Mouse (Mus musculus) lung, embryonic 16.5 days (tissue): ENCODE data around the gene Zfpl1. TPM values are rescaled to one million over a fixed set of nuclear protein-coding genes. Genes with fewer than 3 reads are reported as not detected.
A peak's percentile ranks its signal among the peaks of the same experiment; 100 is the strongest.

Experiments
- ATAC-seq: fragments of 200-750 bp; cut with Nextera tagmentation; 2 replicates; pipeline ENCODE4 v1.8.0; 2017; ENCODE audit warnings: low read depth, mild to moderate bottlenecking, moderate library complexity
- H3K27ac ChIP-seq: fragments of 300-500 bp; sonication (generic); 2 replicates; pipeline ENCODE4 v1.5.1; 2014; ENCODE audit warnings: mild to moderate bottlenecking, control low read depth, low read length
- H3K27me3 ChIP-seq: fragments of 300-500 bp; sonication (generic); 2 replicates; pipeline ENCODE4 v1.6.1; 2014; ENCODE audit warnings: low read depth, low read length, mixed read lengths; ENCODE audit not compliant: control insufficient read depth, insufficient read depth
- H3K36me3 ChIP-seq: fragments of 300-500 bp; sonication (generic); 2 replicates; pipeline ENCODE4 v1.6.1; 2014; ENCODE audit warnings: low read length; ENCODE audit not compliant: control insufficient read depth, insufficient read depth
- H3K4me1 ChIP-seq: fragments of 300-500 bp; sonication (generic); replicated peaks from 2 replicates; pipeline ENCODE4 v1.6.1; 2014; ENCODE audit warnings: low read length, mixed read lengths; ENCODE audit not compliant: control insufficient read depth, insufficient read depth
- H3K4me2 ChIP-seq: fragments of 300-500 bp; sonication (generic); 2 replicates; pipeline ENCODE4 v1.6.1; 2014; ENCODE audit warnings: low read depth, low read length, control low read depth
- H3K4me3 ChIP-seq: fragments of 300-500 bp; sonication (generic); 2 replicates; pipeline ENCODE4 v1.5.1; 2014; ENCODE audit warnings: mild to moderate bottlenecking, low read length, control low read depth
- H3K9ac ChIP-seq: fragments of 300-500 bp; sonication (generic); 2 replicates; pipeline ENCODE4 v1.6.1; 2014; ENCODE audit warnings: low read length, control low read depth
- H3K9me3 ChIP-seq: fragments of 300-500 bp; sonication (generic); 2 replicates; pipeline ENCODE4 v1.6.1; 2016; ENCODE audit warnings: low read length; ENCODE audit not compliant: control insufficient read depth
- whole genome bisulfite sequencing: fragments of 180-500 bp; shearing (Covaris S2); extraction: QIAGEN DNeasy Blood & Tissue Kit; methylation state at CpG from one replicate; pipeline ENCODE4 v1.1.7; 2014; 5-methylcytosine and 5-hydroxymethylcytosine counted together
- polyA plus RNA-seq: library from polyadenylated mRNA; unstranded; fragments of >200 nt; fragmentation: Nextera tagmentation; extraction: Ambion mirVana; gene quantifications from 2 replicates; pipeline ENCODE4 v1.2.1, GENCODE M21; 2015

Gene Zfpl1
- polyA plus RNA-seq, 1 experiment from 2014 or later = 71.8 TPM

DNA sequence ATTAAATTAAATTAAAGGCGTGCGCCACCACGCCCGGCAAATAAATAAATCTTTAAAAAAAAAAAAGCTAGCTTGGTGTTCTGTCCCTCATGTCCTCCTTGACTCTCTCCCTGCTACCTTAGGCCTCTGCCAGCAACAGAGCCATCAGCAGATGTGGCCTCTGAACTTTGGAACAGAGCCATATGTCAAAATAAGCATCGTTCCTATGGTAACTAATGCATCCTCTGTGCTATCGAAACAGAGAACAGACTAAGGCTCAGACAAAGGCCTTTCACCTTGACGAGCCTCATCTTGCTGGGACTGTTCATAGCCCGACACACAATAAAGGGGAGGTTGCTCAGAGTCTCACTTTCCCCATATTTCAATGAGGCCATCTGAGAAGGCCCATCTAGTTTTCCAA is 38.6 kb upstream of the Zfpl1 start:
- no peaks in the 10 kb centered on the region for H3K36me3 ChIP-seq
- no peaks in the 10 kb centered on the region for H3K27me3 ChIP-seq
- no peak overlapping the region for H3K9ac ChIP-seq
- H3K4me1 ChIP-seq = peaks cover 7% of the 10 kb centered on the region
- H3K9me3 ChIP-seq = no peaks in the 10 kb centered on the region
- no peak for ATAC-seq
- 65% methylated on average over 8 of the region's 8 CpGs for WGBS
- H3K4me2 ChIP-seq = no peak overlapping the region
- H3K27ac ChIP-seq = no peak overlapping the region
- no peak overlapping the region for H3K4me3 ChIP-seq

DNA sequence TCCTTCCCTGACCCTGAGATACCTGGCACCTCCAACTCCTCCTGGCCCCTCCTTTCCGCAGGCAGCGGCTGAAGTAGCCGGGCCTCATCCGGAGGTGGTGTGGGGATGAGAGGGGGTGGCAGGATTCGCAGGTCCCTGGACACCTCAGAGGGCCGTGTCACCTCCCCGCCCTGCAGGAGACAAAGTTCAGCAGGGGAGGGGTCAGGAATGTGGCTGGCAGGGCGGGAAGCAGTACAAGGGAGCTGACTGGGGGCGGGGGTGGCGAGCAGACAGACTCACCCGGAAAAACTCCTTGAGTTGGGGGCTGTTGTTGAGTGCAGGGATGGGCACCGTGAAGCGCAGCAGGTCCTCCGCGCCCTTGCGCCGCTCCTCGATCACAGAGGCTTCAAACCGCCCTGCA is 37.0 kb upstream of the Zfpl1 start:
- no peak for ATAC-seq
- no peaks in the 10 kb centered on the region for H3K36me3 ChIP-seq
- H3K4me3 ChIP-seq = no peak overlapping the region
- H3K27ac ChIP-seq = no peak overlapping the region
- no peaks in the 10 kb centered on the region for H3K9me3 ChIP-seq
- H3K9ac ChIP-seq = no peak overlapping the region
- 26% methylated on average over 19 of the region's 19 CpGs for WGBS
- peaks cover 10% of the 10 kb centered on the region for H3K4me1 ChIP-seq
- H3K4me2 ChIP-seq = no peak overlapping the region
- H3K27me3 ChIP-seq = no peaks in the 10 kb centered on the region

DNA sequence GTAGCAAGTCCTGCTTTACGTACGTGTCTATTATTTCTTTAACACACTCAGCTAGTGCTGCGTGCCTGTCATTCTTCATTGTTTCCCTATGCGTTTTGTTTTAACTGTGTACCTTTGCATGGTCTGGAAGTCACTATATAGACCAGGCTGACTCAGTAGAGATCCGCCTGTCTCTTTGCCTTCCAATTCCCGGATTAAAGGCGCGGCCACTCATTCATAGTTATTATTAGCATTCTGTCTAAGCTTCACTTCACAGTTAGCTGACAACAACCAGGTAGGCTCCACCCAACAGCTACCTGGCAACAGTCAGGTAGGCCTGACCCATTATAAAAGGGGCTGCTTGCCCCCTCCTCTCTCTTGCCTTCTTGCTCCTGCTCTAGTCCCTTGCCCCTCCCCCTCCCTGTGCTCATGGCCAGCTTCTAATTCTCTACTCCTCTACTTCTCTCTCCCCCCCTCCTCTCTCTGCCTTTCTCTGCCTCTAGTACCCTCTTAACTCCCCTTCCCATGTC is 34.0 kb upstream of the Zfpl1 start:
- 0% methylated on average over 8 of the region's 8 CpGs for WGBS
- ATAC-seq = peak; percentile 34

DNA sequence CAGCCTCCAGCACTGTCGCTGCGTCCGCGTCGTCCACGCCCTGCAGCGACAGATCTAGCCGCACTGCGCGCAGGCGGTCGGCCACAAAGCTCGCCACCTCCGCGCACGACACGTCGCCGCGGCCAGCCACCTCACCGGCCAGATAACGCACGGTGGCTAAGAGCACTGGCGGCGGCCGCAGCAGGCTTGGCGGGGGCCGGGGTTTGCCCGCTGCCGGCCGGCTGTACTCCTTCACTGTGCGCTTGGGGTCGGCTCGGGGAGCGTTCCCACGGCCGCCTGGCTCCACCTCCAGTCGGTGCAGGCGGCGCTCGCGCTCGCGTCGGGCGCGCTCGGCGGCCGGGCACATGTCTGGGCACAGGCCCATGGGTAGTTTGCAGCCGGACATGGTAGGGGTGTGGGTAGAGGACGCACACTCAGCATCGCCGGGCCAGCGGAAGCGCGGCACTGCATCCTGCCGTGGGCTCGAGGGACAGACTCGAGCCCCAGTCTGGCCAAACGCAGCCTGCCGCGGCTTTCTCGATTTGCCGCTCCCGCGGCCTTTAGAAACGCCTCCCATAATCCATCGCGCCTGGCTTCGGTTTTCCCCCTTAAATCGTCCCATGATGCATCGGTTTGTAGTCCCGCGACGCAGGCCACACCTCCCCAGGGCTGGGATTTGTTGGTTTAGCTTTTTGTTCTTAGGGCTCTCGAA is 33.4 kb upstream of the Zfpl1 start, which contains the start of gene Sac3d1:
Sac3d1 (minus strand) TSS at position 665 of the 691 bp plus-strand sequence.
- Histone ChIP-seq H3K27ac (peak within 1 kb of the TSS; percentile 99), H3K9ac (peak within 1 kb of the TSS; percentile 88), H3K9me3 (no peaks in the 10 kb centered on the region), H3K4me1 (peaks cover 15% of the 10 kb centered on the region), H3K4me2 (peak within 1 kb of the TSS; percentile 80), H3K27me3 (no peaks in the 10 kb centered on the region), H3K36me3 (peaks cover 19% of the 10 kb centered on the region), H3K4me3 (peak within 1 kb of the TSS; percentile 89)
- peak; percentile 91 for ATAC-seq
- under 1% methylated on average over 74 of the region's 77 CpGs for WGBS

More for the DNA sequence above, 34.0 kb upstream of the Zfpl1 start:
- peak overlapping the region; percentile 89 for H3K4me3 ChIP-seq
- H3K9ac ChIP-seq = peak overlapping the region; percentile 64
- peak overlapping the region; percentile 80 for H3K4me2 ChIP-seq
- H3K36me3 ChIP-seq = peaks cover 18% of the 10 kb centered on the region
- peak overlapping the region; percentile 99 for H3K27ac ChIP-seq
- H3K4me1 ChIP-seq = peaks cover 15% of the 10 kb centered on the region
- no peaks in the 10 kb centered on the region for H3K27me3 ChIP-seq
- no peaks in the 10 kb centered on the region for H3K9me3 ChIP-seq

DNA sequence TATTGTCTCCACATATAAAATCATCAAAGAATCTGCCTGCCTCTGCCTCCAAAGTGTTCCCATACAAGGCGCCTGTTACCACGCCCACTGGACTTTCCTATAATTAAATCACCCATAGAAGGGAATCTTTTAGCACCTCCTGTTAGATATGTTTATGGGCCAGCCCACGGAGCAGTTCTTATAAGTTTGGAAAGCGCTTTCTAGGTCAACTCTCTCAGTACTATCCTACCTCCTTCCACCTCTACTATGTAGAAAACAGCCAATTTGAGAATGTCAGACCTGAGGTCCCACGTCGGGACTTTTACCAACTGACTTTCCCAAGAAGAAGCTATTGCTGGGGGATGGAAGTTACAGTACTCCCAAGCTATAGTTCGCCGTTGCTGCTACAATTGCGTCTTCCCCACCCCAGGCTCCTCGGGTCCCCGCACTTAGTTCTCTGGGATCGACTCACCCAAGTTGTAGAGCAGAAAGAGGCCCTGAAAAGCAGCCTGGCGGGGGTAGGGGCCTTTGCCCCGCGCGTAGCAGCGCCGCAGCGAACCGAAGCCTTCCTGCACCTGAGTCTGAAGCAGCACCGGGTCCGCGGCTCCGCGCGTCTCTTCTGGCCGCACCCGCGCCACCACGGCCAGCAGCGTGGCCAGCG is 32.7 kb upstream of the Zfpl1 start:
- Histone ChIP-seq H3K9ac (peak overlapping the region; percentile 88), H3K9me3 (no peaks in the 10 kb centered on the region), H3K4me1 (peaks cover 15% of the 10 kb centered on the region), H3K36me3 (peaks cover 22% of the 10 kb centered on the region), H3K27ac (peak overlapping the region; percentile 99), H3K4me3 (peak overlapping the region; percentile 89), H3K27me3 (no peaks in the 10 kb centered on the region), H3K4me2 (peak overlapping the region; percentile 80)
- ATAC-seq = no peak
- WGBS = 4% methylated on average over 32 of the region's 32 CpGs

DNA sequence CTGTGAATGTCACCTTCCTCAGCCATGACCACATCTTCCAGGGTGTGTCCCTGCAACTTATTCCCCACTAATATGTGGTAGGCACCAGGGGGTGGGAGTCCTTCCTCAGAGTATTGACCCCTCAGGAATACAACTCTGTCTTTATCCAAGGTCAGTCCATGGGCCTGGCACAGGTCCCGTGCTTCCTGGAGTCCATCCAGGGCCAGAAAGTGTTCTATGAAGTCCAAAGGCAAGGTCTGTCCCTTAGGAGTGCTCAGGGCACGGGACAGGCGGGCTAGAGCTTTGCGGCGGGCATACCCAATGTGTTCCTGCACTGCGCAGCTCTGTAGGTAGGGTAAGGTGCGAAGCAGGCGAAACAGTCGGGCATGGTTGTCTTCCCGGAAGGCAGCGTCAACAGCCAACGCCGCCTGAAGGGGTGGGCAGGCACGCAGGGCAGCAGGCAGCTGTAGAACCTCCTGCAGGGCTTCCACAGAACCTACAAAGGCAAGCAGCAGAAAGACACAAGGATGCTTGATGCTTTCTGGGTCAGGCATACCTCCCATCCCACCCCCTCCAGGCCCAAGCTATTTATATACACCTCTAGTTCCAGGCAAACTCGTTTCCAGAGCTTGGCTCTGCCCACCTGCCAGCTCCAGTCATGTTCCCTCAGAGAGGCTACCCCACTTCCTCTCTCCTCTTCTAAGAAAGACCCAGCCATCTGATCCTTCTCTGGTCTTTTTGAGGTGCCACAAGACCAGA is 31.5 kb upstream of the Zfpl1 start:
- ATAC-seq = no peak
- Histone ChIP-seq H3K4me2 (peak overlapping the region; percentile 80; the same call in 1 of the 2 replicates), H3K9me3 (no peaks in the 10 kb centered on the region), H3K27me3 (no peaks in the 10 kb centered on the region), H3K9ac (peak overlapping the region; percentile 32), H3K4me3 (no peak overlapping the region; the same call in 1 of the 2 replicates), H3K4me1 (peaks cover 15% of the 10 kb centered on the region), H3K36me3 (peaks cover 22% of the 10 kb centered on the region), H3K27ac (no peak overlapping the region)
- WGBS = 80% methylated on average over 14 of the region's 15 CpGs

DNA sequence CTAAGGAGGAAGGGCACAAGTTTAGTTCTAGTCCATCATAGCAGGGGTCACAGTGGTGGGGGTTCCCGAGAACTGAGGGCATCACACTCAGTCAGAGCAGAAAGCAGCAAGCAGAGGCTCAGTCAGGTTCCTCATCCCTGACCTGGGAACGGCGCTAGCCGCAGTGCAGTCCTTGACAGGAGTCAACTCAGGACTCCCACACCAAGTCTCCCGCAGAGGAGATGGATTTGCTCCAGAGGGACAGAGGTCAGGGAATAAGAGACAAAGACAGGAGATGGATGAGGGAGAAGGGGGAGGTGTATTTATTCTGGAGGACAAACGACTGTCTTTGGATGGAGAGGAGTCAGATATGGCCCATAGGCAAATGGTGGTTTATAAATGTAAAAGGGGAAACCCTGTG is 28.4 kb upstream of the Zfpl1 start:
- Histone ChIP-seq H3K27me3 (no peaks in the 10 kb centered on the region), H3K36me3 (peaks cover 22% of the 10 kb centered on the region), H3K4me3 (no peak overlapping the region), H3K27ac (no peak overlapping the region), H3K4me1 (peaks cover 10% of the 10 kb centered on the region), H3K9me3 (no peaks in the 10 kb centered on the region), H3K4me2 (no peak overlapping the region), H3K9ac (no peak overlapping the region)
- ATAC-seq = no peak
- 28% methylated on average over 6 of the region's 6 CpGs for WGBS

DNA sequence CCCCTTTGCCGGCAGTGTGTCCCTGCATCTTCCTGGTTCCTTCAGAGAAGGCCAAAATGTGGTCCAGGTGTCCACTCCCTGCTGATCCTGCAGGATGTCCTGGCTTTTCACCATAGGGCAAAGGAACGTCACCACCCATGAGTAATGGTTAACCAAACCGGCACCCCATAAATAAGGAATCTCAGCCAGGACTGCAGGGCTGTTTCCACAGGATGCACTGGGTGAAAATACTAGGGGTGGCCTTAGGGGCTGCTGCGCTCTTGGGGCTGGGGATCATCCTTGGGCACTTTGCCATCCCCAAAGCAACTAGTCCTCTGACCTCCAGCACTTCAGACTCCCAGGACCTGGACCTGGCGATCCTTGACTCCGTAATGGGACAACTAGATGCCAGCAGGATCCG is 20.8 kb upstream of the Zfpl1 start, which contains the start of gene Naaladl1:
Naaladl1 (plus strand) TSS at position 197 of the 400 bp plus-strand sequence.
- H3K4me3 ChIP-seq = no peak within 1 kb of the TSS
- ATAC-seq = no peak
- H3K27me3 ChIP-seq = no peaks in the 10 kb centered on the region
- H3K9ac ChIP-seq = no peak within 1 kb of the TSS
- H3K27ac ChIP-seq = no peak within 1 kb of the TSS
- no peaks in the 10 kb centered on the region for H3K4me1 ChIP-seq
- 77% methylated on average over 7 of the region's 7 CpGs for WGBS
- no peaks in the 10 kb centered on the region for H3K36me3 ChIP-seq
- no peaks in the 10 kb centered on the region for H3K9me3 ChIP-seq
- no peak within 1 kb of the TSS for H3K4me2 ChIP-seq

DNA sequence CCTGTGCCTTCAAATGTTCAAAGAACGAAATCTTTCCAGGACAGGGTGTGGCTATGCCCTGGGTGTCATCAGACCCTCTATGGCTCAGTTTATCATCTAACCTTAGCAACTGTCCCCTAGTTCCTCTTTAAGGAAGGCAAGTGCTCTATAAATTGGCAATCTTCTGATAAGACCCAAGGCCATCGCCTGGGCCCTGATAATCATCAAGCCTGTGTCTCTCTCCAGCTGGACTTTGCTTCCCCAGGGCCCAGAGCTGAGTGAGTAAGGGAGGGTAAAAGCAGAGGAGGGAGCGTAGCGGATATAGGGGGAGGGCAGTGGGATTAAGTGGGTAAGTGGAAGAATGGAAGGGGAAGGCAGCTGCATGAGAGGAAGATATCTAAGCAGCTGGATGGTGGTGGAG is 19.7 kb upstream of the Zfpl1 start:
- no peak overlapping the region for H3K4me3 ChIP-seq
- H3K4me2 ChIP-seq = no peak overlapping the region
- no peaks in the 10 kb centered on the region for H3K27me3 ChIP-seq
- no peaks in the 10 kb centered on the region for H3K36me3 ChIP-seq
- H3K9me3 ChIP-seq = no peaks in the 10 kb centered on the region
- ATAC-seq = no peak
- no peaks in the 10 kb centered on the region for H3K4me1 ChIP-seq
- 74% methylated on average over 4 of the region's 4 CpGs for WGBS
- H3K27ac ChIP-seq = no peak overlapping the region
- no peak overlapping the region for H3K9ac ChIP-seq
